Mouse (Mus musculus) macrophage (primary cell): ENCODE measurements at regions not wholly inside any gene's neighbourhood (a gene's known extent, or its start where the extent isn't known, plus 50 kb on each side); places are given as distances from the start of the nearest gene placed in this dataset.
"Not testable (repeated sequence)": the region's sequence is repeated elsewhere in the genome, so short reads cannot be mapped to it uniquely, and the experiment has no call there.

Experiments used
- H3K27ac ChIP-seq: fragments of 350-480 bp; formaldehyde crosslinking; 2 replicates; pipeline ENCODE4 v1.9.0; 2021
- H3K36me3 ChIP-seq: fragments of 350-480 bp; formaldehyde crosslinking; 2 replicates; pipeline ENCODE4 v1.9.0; 2021; ENCODE audit errors: inconsistent target
- H3K4me3 ChIP-seq: fragments of 350-480 bp; formaldehyde crosslinking; 2 replicates; pipeline ENCODE4 v1.9.0; 2021; ENCODE audit errors: inconsistent target
- H3K79me2 ChIP-seq: fragments of 350-480 bp; formaldehyde crosslinking; 2 replicates; pipeline ENCODE4 v1.9.0; 2021; ENCODE audit errors: inconsistent target
- WGBS: methylation state at CpG from one replicate; pipeline ENCODE4 v1.1.7; 2026; ENCODE audit warnings: inconsistent platforms; ENCODE audit not compliant: missing documents; 5-methylcytosine and 5-hydroxymethylcytosine counted together

- no peaks in the 10 kb centered on the region for H3K36me3 ChIP-seq
- H3K4me3 ChIP-seq, result no peak overlapping the region
- WGBS, result 95% methylated on average over 9 of the region's 9 CpGs
- no peak overlapping the region for H3K27ac ChIP-seq
- no peaks in the 10 kb centered on the region for H3K79me2 ChIP-seq
Measured at GRCm38 (mm10) chr8:126877039-126877365, 68.6 kb downstream of the Tomm20 start.

DNA sequence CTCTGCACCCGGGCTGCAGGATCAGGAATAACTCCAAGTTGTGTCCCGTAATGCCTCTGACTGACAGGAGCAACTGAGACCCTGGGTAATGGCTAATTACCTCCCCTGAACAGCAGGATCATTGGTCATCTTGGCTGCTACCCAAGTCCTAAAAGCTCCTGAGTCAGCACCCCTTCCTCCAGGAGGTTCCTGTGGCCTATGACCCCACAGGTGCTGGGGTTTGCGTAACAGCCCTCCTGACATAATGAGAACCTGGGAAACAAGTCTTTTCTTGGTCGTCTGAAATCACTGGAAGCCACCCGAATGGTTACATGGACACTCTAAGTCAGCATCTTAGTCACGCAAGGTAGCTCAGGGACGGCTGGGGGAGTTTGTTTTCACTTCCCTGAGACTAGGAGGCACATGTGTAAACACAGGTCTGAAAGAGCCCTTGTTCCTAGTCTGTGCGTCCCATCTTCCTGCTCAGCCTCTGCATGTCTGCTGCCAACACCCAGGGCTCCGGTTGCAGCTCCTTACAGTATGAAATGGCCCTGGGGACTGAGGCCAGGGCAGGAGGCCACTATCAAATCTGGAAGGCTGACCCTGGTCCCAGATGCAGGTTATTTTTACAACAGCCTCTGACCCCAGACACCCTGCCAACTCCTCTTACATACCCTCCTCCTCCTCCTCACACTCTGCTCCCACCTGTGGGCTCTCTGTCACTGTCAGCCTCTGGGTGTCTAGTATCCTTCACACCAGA is 69.2 kb downstream of the Tomm20 start:
- WGBS, result 77% methylated on average over 9 of the region's 9 CpGs
- H3K4me3 ChIP-seq, result no peak overlapping the region
- H3K36me3 ChIP-seq, result no peaks in the 10 kb centered on the region
- H3K27ac ChIP-seq, result peak overlapping the region; percentile 5; the same call in 1 of the 2 replicates
- no peaks in the 10 kb centered on the region for H3K79me2 ChIP-seq

GRCm38 (mm10) chr8:126875491-126876155 is 70.0 kb downstream of the Tomm20 start:
- Histone ChIP-seq H3K79me2 (no peaks in the 10 kb centered on the region), H3K36me3 (no peaks in the 10 kb centered on the region), H3K27ac (peak overlapping the region; percentile 5; the same call in 1 of the 2 replicates), H3K4me3 (no peak overlapping the region)
- 82% methylated on average over 7 of the region's 7 CpGs for WGBS

DNA sequence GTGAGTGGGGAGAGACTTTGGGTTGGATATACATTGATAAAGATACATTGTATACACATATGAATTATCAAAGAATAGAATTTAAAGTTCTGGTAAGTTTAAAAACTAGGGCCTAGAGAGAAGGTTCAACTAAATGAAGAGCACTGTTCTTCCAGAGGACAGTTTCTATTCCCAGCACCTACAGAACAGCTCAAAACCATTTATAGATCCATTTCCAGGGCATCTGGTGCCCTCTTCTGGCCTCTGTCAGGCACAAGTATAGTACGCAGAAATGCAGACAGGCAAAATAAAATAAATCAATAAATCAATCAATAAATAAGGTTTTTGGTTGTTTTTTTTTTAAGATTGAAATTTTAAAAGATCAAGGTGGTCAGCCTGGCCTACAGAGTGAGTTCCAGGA is 70.8 kb downstream of the Tomm20 start:
- WGBS, result 100% methylated on average over 1 of the region's 1 CpGs
- H3K79me2 ChIP-seq, result no peaks in the 10 kb centered on the region
- no peak overlapping the region for H3K4me3 ChIP-seq
- peak overlapping the region; percentile 100; the same call in 1 of the 2 replicates for H3K27ac ChIP-seq
- H3K36me3 ChIP-seq, result no peaks in the 10 kb centered on the region

DNA sequence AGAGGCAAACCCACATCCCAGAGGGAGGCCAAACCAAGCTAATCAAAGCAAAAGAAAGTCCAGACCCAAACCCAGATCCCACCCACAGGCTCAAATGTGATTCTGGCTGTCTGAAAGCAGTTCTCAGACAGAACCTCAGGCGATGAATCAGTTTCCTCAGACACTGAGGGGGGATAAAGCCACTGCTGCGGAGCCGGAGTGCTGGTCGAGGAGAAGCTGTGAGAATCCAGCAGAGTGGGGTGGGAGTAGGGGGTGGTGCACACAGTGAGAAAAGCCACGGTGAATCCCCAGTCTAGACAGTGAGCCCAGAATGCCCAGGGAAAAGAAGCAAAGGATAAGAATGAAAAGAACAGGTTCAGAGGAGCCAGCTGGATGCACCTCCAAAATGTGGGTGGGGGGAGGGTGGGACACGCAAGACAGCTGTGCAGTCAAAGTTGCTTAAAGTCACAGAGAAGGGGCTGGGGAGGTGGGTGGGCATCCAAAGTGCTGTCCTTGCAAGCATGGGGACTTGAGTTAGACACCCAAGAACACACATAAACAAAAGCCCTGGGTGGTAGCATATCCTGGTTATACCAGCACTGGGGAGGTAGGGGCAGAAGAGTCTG is 71.4 kb downstream of the Tomm20 start:
- 94% methylated on average over 6 of the region's 6 CpGs for WGBS
- Histone ChIP-seq H3K36me3 (no peaks in the 10 kb centered on the region), H3K4me3 (no peak overlapping the region), H3K27ac (peak overlapping the region; percentile 100), H3K79me2 (no peaks in the 10 kb centered on the region)

GRCm38 (mm10) chr8:126873306-126873705 is 72.3 kb downstream of the Tomm20 start:
- Histone ChIP-seq H3K79me2 (no peaks in the 10 kb centered on the region), H3K36me3 (no peaks in the 10 kb centered on the region), H3K4me3 (no peak overlapping the region), H3K27ac (peak overlapping the region; percentile 100)
- 61% methylated on average over 7 of the region's 7 CpGs for WGBS

DNA sequence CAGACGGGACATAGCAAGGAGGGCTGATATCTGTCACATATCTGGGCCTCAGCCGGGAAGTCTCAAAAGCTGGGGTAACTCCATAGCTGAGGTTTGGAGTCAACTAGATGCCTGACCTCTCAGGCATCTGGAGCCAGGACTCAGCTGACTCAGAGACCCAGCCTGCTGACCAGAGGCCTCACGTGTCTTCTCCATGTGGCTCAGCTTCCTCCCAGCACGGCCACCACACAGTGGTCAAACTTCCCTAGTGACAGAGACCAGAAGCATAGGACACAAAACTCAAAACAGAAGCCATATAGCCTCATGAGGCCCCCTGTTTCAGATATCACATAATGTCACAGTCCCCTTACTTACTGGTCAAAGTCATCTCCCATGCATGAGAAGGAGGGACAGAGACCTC is 73.1 kb downstream of the Tomm20 start:
- WGBS, result 29% methylated on average over 4 of the region's 4 CpGs

GRCm38 (mm10) chr8:126872133-126872532 is 73.5 kb downstream of the Tomm20 start:
- WGBS, result 94% methylated on average over 8 of the region's 8 CpGs
- H3K4me3 ChIP-seq, result no peak overlapping the region
- H3K36me3 ChIP-seq, result no peaks in the 10 kb centered on the region
- no peaks in the 10 kb centered on the region for H3K79me2 ChIP-seq
- H3K27ac ChIP-seq, result peak overlapping the region; percentile 100

More for the DNA sequence above, 73.1 kb downstream of the Tomm20 start:
- Histone ChIP-seq H3K27ac (peak overlapping the region; percentile 100), H3K79me2 (no peaks in the 10 kb centered on the region), H3K36me3 (no peaks in the 10 kb centered on the region), H3K4me3 (no peak overlapping the region)

DNA sequence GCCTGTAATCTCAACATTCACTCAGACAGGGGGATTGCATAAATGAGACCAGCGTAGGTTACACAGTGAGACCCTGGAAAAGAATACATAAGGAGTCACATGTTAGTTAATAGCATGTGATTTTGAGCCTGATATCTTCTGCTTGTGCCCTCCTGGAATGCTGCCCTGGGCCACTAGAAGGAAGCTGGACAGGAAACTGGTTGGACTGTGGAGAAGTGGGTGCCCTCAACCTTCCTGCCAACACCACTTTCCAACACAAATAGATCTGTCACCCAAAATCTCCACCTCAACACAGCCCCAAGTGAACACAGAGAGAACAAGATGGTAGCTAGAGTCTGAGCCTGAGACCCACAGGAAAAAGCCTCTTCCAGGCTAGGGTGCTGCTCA is 76.2 kb downstream of the Tomm20 start:
- WGBS, result 31% methylated on average over 1 of the region's 1 CpGs
- H3K4me3 ChIP-seq, result no peak overlapping the region
- H3K36me3 ChIP-seq, result no peaks in the 10 kb centered on the region
- H3K79me2 ChIP-seq, result no peaks in the 10 kb centered on the region
- H3K27ac ChIP-seq, result peak overlapping the region; percentile 100

DNA sequence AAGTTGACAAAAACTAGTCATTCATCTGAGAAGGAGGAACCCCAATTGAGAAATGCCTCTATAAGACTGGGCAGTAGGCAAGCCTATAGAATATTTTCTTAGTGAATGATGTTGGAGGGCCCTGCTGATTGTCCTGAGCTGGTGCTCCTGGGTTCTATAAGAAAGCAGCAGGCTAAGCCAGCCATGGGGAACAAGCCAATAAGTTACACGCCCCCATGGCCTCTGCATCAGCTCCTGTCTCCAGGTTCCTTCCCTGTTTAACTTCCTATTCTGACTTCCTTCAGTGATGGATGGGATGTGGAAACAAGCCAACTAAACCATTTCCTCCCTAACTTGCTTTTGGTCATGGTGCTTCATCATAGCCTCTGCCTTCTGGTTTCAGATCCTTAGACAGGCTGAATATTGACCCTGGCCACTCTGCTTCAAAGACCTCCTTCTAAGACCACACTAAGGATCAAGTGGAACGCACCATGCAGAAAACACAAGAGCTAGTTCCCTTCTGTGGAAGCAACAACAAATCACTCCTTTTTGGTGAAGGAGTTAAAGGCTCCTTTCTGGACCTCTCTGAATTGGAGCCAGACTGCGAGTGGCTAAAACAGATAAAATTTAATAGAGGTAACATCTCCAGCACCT is 76.7 kb downstream of the Tomm20 start:
- Histone ChIP-seq H3K79me2 (no peaks in the 10 kb centered on the region), H3K36me3 (no peaks in the 10 kb centered on the region), H3K4me3 (no peak overlapping the region), H3K27ac (peak overlapping the region; percentile 100)
- WGBS, result 18% methylated on average over 3 of the region's 3 CpGs

DNA sequence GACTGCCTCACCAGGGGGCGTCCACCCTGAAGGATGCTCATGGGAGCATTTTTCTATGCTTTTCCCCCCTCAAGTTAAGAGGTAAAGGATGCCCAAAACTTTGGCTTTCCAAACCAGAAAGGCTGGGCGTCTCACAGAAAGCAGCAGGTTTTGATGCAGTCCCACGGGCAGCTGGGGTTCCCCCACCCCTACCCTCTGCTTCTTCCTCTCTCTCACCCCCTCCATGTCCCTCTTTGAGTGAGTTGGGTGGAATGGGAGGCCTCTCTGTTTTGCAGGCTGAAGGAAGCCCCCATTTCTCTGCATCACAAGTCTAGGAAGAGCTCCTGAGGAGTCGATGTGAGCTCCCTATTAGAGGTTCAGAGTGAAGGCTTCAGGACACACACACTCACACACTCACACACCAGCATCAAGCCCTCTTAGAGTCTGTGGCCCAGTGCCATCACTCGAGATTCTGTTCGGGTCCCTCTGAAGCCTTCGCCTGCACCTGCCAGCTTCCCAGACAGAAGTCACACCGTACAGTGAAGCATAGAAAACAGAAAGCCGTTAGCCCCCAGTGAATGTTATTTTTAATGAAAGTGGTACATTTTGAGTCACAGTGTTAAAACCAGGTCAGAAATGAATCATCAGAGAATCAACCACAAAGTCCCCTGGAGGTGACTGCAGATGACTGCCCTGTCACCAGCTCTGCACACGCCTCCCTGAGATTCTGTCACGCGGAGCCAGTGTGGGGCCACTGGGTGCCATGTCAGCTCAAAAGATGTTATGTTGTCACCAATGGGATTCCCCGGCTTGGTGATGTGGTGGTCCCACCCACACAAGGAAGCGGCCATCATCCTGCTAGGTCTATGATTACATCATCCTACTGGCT is 78.3 kb downstream of the Tomm20 start:
- peak overlapping the region; percentile 100 for H3K27ac ChIP-seq
- no peaks in the 10 kb centered on the region for H3K36me3 ChIP-seq
- no peaks in the 10 kb centered on the region for H3K79me2 ChIP-seq
- H3K4me3 ChIP-seq, result no peak overlapping the region
- WGBS, result 29% methylated on average over 14 of the region's 14 CpGs

DNA sequence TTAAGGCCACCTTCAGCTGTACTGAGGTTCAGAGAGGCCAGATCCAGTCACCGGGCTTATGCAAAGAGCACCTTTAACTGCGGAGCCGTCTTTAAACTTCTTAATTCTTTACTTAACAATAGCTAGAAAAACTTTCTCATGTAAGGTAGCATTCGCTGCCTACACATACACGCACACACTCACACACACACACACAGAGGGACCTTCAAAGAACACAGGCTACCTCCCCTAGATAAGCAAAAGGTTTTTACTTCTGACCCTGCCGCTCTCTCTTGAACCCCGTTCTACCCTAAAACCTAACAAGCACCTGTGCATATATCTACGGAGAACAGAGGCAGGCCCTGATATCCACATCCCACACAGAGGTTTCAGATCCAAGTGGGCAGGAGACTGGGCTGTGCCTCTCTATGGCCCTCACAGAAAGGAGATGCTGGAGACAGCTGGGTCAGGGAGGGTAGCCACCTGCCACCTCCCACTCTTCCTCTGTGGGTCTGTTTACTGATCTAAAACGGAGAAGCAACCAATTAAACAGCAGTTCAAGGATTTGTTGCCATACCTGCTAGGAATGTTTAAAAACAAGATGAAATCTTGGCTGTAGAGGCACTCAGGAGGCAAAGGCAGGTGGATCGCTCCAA is 81.2 kb downstream of the Tomm20 start:
- no peaks in the 10 kb centered on the region for H3K36me3 ChIP-seq
- H3K79me2 ChIP-seq, result no peaks in the 10 kb centered on the region
- H3K4me3 ChIP-seq, result no peak overlapping the region
- WGBS, result 98% methylated on average over 8 of the region's 10 CpGs
- peak overlapping the region; percentile 100 for H3K27ac ChIP-seq

DNA sequence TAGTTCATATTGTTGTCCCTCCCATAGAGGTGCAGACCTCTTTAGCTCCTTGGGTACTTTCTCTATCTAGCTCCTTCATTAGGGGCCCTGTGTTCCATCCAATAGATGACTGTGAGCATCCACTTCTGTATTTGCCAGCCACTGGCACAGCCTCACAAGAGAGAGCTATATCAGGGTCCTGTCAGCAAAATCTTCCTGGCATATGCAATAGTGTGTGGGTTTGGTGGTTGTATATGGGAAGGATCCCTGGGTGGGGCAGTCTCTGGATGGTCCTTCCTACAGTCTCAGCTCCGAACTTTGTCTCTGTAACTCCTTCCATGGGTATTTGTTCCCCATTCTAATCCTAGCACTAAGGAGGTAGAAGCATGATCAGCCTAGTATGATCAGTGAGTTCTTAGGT is 82.0 kb downstream of the Tomm20 start:
- not testable (repeated sequence) for H3K36me3 ChIP-seq, H3K4me3 ChIP-seq, H3K79me2 ChIP-seq
- peak overlapping the region; percentile 100 for H3K27ac ChIP-seq
- 23% methylated on average over 1 of the region's 1 CpGs for WGBS

- WGBS, result 96% methylated on average over 8 of the region's 8 CpGs
- Histone ChIP-seq H3K36me3 (no peaks in the 10 kb centered on the region), H3K79me2 (no peaks in the 10 kb centered on the region)
Measured at GRCm38 (mm10) chr8:126861754-126862153, 83.9 kb downstream of the Tomm20 start.

More at GRCm38 (mm10) chr8:126861754-126862153, 83.9 kb downstream of the Tomm20 start:
- Histone ChIP-seq H3K27ac (no peak overlapping the region), H3K4me3 (no peak overlapping the region)
